Mouse (Mus musculus) common myeloid progenitor, adult 5-6 weeks (primary cell): ENCODE results near the gene Dot1l. TPM values are rescaled to one million over a fixed set of nuclear protein-coding genes. Genes with fewer than 3 reads are reported as not detected.

ENCODE experiments used
- total RNA-seq: library from RNA; stranded (forward); fragments of 200-1000, 187-1606 nt; gene quantifications from 2 replicates; pipeline ENCODE4 v1.2.3, GENCODE M21; 2017

The Dot1l gene
- total RNA-seq, 1 experiment from 2014 or later, result 19.5 TPM

Other genes with a start within 250 kb of the Dot1l start
- not detected in 2 replicates for gene Atp8b3, start 216.1 kb upstream of the Dot1l start, total RNA-seq
- 12.3 and 19.2 TPM in 2 replicates for gene Rexo1, start 193.6 kb upstream of the Dot1l start, total RNA-seq
- 8.6 and 10.6 TPM in 2 replicates for gene Klf16, start 177.9 kb upstream of the Dot1l start, total RNA-seq
- gene Abhd17a, start 164.9 kb upstream of the Dot1l start, total RNA-seq, result 15.3 and 29.6 TPM in 2 replicates
- 10.8 and 13.3 TPM in 2 replicates for gene Scamp4, start 152.3 kb upstream of the Dot1l start, total RNA-seq
- 0.96 TPM in 1 of 2 replicates, not detected in the other for gene Adat3, start 152.3 kb upstream of the Dot1l start, total RNA-seq
- gene Gm49322, start 149.2 kb upstream of the Dot1l start, total RNA-seq, result 0.24 and 0.27 TPM in 2 replicates
- gene Csnk1g2, start 132.4 kb upstream of the Dot1l start, total RNA-seq, result 132 and 167 TPM in 2 replicates
- 19.2 and 27.1 TPM in 2 replicates for gene Btbd2, start 98.1 kb upstream of the Dot1l start, total RNA-seq
- 37.5 and 55.6 TPM in 2 replicates for gene Mknk2, start 77.1 kb upstream of the Dot1l start, total RNA-seq
- 42.9 and 49.3 TPM in 2 replicates for gene Mob3a, start 53.2 kb upstream of the Dot1l start, total RNA-seq
- gene Izumo4, start 53.0 kb upstream of the Dot1l start, total RNA-seq, result 6.4 and 10.4 TPM in 2 replicates
- gene Ap3d1, start 12.9 kb upstream of the Dot1l start, total RNA-seq, result 33.6 and 39.4 TPM in 2 replicates
- 26.6 and 46.7 TPM in 2 replicates for gene Sf3a2, start 43.0 kb downstream of the Dot1l start, total RNA-seq
- 36.7 and 43.0 TPM in 2 replicates for gene Plekhj1, start 43.4 kb downstream of the Dot1l start, total RNA-seq
- gene Amh, start 50.0 kb downstream of the Dot1l start, total RNA-seq, result 0.58 TPM in 1 of 2 replicates, not detected in the other
- gene Jsrp1, start 58.3 kb downstream of the Dot1l start, total RNA-seq, result not detected in 2 replicates
- gene Oaz1, start 71.5 kb downstream of the Dot1l start, total RNA-seq, result 288 TPM in 2 replicates
- 0.05 TPM in 1 of 2 replicates, not detected in the other for gene Lingo3, start 88.8 kb downstream of the Dot1l start, total RNA-seq
- gene Lsm7, start 100.0 kb downstream of the Dot1l start, total RNA-seq, result 398 and 403 TPM in 2 replicates
- 29.8 and 37.1 TPM in 2 replicates for gene Sppl2b, start 100.1 kb downstream of the Dot1l start, total RNA-seq
- gene Tmprss9, start 116.6 kb downstream of the Dot1l start, total RNA-seq, result not detected in 2 replicates
- gene Timm13, start 145.8 kb downstream of the Dot1l start, total RNA-seq, result 40.2 and 52.3 TPM in 2 replicates
- gene Lmnb2, start 163.0 kb downstream of the Dot1l start, total RNA-seq, result 44.0 and 46.6 TPM in 2 replicates
- 6.9 and 7.5 TPM in 2 replicates for gene Gadd45b, start 174.9 kb downstream of the Dot1l start, total RNA-seq